Mouse (Mus musculus): ENCODE measurements around the gene Kif6. TPM values are rescaled to one million over a fixed set of nuclear protein-coding genes. Genes with fewer than 3 reads are reported as not detected.
A peak's percentile ranks its signal among the peaks of the same experiment; 100 is the strongest.

Kif6 gene
- polyA plus RNA-seq, 1 experiment from 2014 or later = 5.2 TPM

DNA sequence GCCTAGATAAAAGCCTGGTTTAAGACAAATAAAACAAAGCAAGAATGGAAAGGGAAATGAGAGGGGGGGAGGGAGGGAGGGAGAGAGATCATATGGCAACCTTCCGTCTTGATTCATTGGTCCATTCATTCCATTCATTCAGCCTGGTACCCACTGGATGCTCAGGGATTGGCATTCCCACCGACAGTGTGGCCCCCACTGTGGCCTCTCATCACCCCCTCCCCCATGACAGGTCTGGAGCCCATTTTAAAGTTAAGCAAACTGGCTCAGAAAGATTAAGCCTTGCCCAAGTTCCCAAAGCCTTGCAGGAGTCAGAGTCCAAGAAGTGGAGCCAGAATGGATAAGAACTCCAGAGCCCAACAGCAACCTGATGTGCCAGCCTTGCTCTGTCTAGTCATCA lies 321.3 kb downstream of the Kif6 start:
- no peaks in the 10 kb centered on the region for H3K4me1 ChIP-seq (replicated peaks; ENCODE audit: control insufficient read depth, insufficient read depth, low read length)
- H3K36me3 ChIP-seq (ENCODE audit: control insufficient read depth, insufficient read depth, low read length) = no peaks in the 10 kb centered on the region
- no peak overlapping the region for H3K4me2 ChIP-seq (ENCODE audit: low read depth, low read length)
- H3K27me3 ChIP-seq (ENCODE audit: control insufficient read depth, insufficient read depth, low read depth, low read length) = no peaks in the 10 kb centered on the region
- 21% methylated on average over 2 of the region's 2 CpGs for WGBS
- no peak for ATAC-seq (ENCODE audit: low read depth)
- no peak overlapping the region for H3K27ac ChIP-seq (ENCODE audit: low read length)
- no peak overlapping the region for H3K9ac ChIP-seq (ENCODE audit: low read length)
- no peaks in the 10 kb centered on the region for H3K9me3 ChIP-seq (ENCODE audit: control insufficient read depth, low read length)
- H3K4me3 ChIP-seq (ENCODE audit: low read length) = no peak overlapping the region

DNA sequence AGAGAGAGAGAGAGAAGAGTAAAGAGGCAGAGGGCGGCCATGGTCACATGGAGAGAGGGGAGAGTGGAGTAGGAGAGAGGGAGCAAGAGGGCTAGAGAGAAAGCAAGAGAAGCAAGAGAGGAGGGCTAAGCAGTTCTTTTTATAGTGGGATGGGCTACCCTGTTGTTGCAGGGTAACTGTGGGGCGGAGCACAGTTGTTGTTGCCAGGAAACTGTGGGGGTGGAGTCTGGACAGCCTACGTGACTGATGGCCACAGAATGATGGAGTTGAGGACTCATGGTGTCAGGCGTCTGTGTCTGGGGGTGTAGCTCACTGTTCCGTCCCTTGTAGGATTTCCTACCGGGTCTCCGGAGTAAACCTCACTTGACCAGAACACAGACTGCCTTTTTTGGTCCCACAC lies 324.2 kb downstream of the Kif6 start:
- Histone ChIP-seq H3K9ac (ENCODE audit: low read length) (no peak overlapping the region), H3K27ac (ENCODE audit: low read length) (no peak overlapping the region), H3K4me3 (ENCODE audit: low read length) (no peak overlapping the region), H3K9me3 (ENCODE audit: control insufficient read depth, low read length) (no peaks in the 10 kb centered on the region), H3K4me2 (ENCODE audit: low read depth, low read length) (no peak overlapping the region), H3K27me3 (ENCODE audit: control insufficient read depth, insufficient read depth, low read depth, low read length) (no peaks in the 10 kb centered on the region), H3K4me1 (replicated peaks; ENCODE audit: control insufficient read depth, insufficient read depth, low read length) (no peaks in the 10 kb centered on the region), H3K36me3 (ENCODE audit: control insufficient read depth, insufficient read depth, low read length) (no peaks in the 10 kb centered on the region)
- no peak for ATAC-seq (ENCODE audit: low read depth)
- 74% methylated on average over 7 of the region's 7 CpGs for WGBS

- Histone ChIP-seq H3K9me3 (ENCODE audit: control insufficient read depth, low read length) (no peaks in the 10 kb centered on the region), H3K9ac (ENCODE audit: low read length) (no peak overlapping the region), H3K4me3 (ENCODE audit: low read length) (no peak overlapping the region), H3K4me1 (replicated peaks; ENCODE audit: control insufficient read depth, insufficient read depth, low read length) (no peaks in the 10 kb centered on the region), H3K36me3 (ENCODE audit: control insufficient read depth, insufficient read depth, low read length) (no peaks in the 10 kb centered on the region), H3K27me3 (ENCODE audit: control insufficient read depth, insufficient read depth, low read depth, low read length) (no peaks in the 10 kb centered on the region), H3K4me2 (ENCODE audit: low read depth, low read length) (no peak overlapping the region), H3K27ac (ENCODE audit: low read length) (no peak overlapping the region)
- 58% methylated on average over 6 of the region's 6 CpGs for WGBS
- ATAC-seq (ENCODE audit: low read depth) = no peak
Measured at GRCm38 (mm10) chr17:49942674-49943073, 327.7 kb downstream of the Kif6 start.

GRCm38 (mm10) chr17:49951491-49951855 lies 336.5 kb downstream of the Kif6 start:
- H3K27me3 ChIP-seq (ENCODE audit: control insufficient read depth, insufficient read depth, low read depth, low read length) = no peaks in the 10 kb centered on the region
- peak overlapping the region; percentile 65; the same call in 1 of the 2 replicates for H3K27ac ChIP-seq (ENCODE audit: low read length)
- no peak overlapping the region; the same call in 1 of the 2 replicates for H3K9ac ChIP-seq (ENCODE audit: low read length)
- no peaks in the 10 kb centered on the region for H3K36me3 ChIP-seq (ENCODE audit: control insufficient read depth, insufficient read depth, low read length)
- H3K4me1 ChIP-seq (replicated peaks; ENCODE audit: control insufficient read depth, insufficient read depth, low read length) = peaks cover 3% of the 10 kb centered on the region; the same call in 1 of the 2 replicates
- H3K9me3 ChIP-seq (ENCODE audit: control insufficient read depth, low read length) = no peaks in the 10 kb centered on the region
- H3K4me2 ChIP-seq (ENCODE audit: low read depth, low read length) = peak overlapping the region; percentile 62
- peak; percentile 34; the same call in 1 of the 2 replicates for ATAC-seq (ENCODE audit: low read depth)
- H3K4me3 ChIP-seq (ENCODE audit: low read length) = peak overlapping the region; percentile 37
- 4% methylated on average over 7 of the region's 7 CpGs for WGBS

- Histone ChIP-seq H3K27me3 (ENCODE audit: control insufficient read depth, insufficient read depth, low read depth, low read length) (no peaks in the 10 kb centered on the region), H3K36me3 (ENCODE audit: control insufficient read depth, insufficient read depth, low read length) (no peaks in the 10 kb centered on the region), H3K4me2 (ENCODE audit: low read depth, low read length) (peak overlapping the region; percentile 62), H3K9me3 (ENCODE audit: control insufficient read depth, low read length) (no peaks in the 10 kb centered on the region), H3K9ac (ENCODE audit: low read length) (peak overlapping the region; percentile 53), H3K4me3 (ENCODE audit: low read length) (peak overlapping the region; percentile 37), H3K4me1 (replicated peaks; ENCODE audit: control insufficient read depth, insufficient read depth, low read length) (peaks cover 3% of the 10 kb centered on the region; the same call in 1 of the 2 replicates), H3K27ac (ENCODE audit: low read length) (peak overlapping the region; percentile 65)
- ATAC-seq (ENCODE audit: low read depth) = peak; percentile 81
- 28% methylated on average over 22 of the region's 22 CpGs for WGBS
Measured at GRCm38 (mm10) chr17:49951856-49952607, 337.1 kb downstream of the Kif6 start.

DNA sequence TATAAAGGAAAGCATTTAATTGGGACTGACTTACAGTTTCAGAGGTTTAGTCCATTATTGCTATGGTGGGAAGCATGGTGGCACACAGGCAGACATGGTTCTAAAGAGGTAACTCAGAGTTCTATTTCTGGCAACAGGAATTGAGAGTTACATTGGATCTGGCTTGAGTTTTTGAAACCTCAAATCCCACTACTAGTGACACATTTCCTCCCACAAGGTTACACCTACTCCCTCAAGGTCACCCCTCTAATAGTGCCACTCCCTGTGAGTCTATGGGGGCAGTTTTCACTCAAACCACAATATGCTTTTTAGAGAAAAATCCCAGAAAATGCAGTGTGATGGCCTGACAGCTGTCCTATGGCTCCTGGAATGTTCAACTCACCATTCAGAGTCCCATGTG lies 344.1 kb downstream of the Kif6 start:
- Histone ChIP-seq H3K9me3 (ENCODE audit: control insufficient read depth, low read length) (no peaks in the 10 kb centered on the region), H3K27me3 (ENCODE audit: control insufficient read depth, insufficient read depth, low read depth, low read length) (no peaks in the 10 kb centered on the region)
- no peak for ATAC-seq (ENCODE audit: low read depth)

More for the DNA sequence above, 344.1 kb downstream of the Kif6 start:
- no peaks in the 10 kb centered on the region for H3K36me3 ChIP-seq (ENCODE audit: control insufficient read depth, insufficient read depth, low read length)
- no peak overlapping the region for H3K4me3 ChIP-seq (ENCODE audit: low read length)
- no peak overlapping the region for H3K9ac ChIP-seq (ENCODE audit: low read length)
- no peaks in the 10 kb centered on the region for H3K4me1 ChIP-seq (replicated peaks; ENCODE audit: control insufficient read depth, insufficient read depth, low read length)
- no peak overlapping the region for H3K27ac ChIP-seq (ENCODE audit: low read length)
- no peak overlapping the region for H3K4me2 ChIP-seq (ENCODE audit: low read depth, low read length)

Other genes with a start within 250 kb of the Kif6 start
- gene Mocs1, start 186.8 kb upstream of the Kif6 start, polyA plus RNA-seq (2015; fragmentation: Nextera tagmentation; extraction: Ambion mirVana) = 9.1 and 9.9 TPM in 2 replicates
- gene Daam2, start 50.8 kb upstream of the Kif6 start, polyA plus RNA-seq (2015; fragmentation: Nextera tagmentation; extraction: Ambion mirVana) = 16.8 and 16.9 TPM in 2 replicates